Mouse (Mus musculus) ovary, postnatal 36 days (tissue): ENCODE measurements around the gene Ms4a10.
A peak's percentile ranks its signal among the peaks of the same experiment; 100 is the strongest.

ENCODE experiments used
- DNase-seq: peaks from one replicate; pipeline ENCODE4 v3.0.0; 2022; ENCODE audit warnings: low spot score, mixed read lengths

Gene Ms4a10

GRCm38 (mm10) chr19:10959085-10959977 is 15.1 kb downstream of the Ms4a10 start:
- DNase-seq: no peak

DNA sequence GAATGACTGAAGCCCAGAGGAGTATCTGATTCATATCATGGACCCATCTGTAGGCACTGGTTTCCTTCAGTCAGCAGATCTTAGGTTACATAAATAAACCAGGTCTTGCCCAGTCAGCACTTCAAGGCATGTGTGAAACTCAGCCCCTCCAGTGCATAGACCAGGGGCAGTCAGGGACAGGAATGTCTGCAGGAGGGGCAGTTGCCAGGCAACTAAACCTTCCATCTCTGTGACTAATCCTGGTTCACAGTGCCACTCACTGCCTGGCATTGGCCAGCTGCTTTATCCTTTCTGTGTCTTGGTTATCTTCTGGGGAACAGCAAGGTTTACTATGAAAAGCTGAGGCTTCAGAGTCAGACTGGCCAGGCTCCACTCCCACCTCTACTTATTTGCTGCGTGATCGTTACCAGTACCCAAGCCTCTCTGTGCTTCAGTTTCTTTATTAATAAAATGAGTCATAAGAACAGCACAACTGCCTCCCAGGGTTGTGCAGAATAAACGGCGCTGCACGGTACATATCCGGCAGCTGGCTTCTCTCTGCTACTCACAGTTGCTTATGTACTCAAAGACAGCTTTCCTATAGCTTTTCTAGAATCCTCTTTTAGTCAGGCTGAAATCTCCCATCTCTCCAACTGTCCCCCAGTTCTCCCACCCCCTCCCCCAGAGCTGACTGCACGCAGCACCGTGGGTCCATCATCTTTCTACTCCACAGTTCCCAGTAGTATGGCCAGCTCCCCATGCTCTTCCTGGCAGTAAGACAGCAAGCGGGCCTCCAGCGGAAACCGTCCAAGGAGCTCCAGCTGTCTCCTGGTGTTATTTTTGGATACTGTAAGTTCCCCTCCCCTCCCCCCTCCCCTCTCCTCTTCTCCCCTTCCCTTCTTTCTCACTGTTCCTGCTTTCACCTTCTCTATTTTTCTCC is 22.2 kb downstream of the Ms4a10 start:
- DNase-seq: no peak

DNA sequence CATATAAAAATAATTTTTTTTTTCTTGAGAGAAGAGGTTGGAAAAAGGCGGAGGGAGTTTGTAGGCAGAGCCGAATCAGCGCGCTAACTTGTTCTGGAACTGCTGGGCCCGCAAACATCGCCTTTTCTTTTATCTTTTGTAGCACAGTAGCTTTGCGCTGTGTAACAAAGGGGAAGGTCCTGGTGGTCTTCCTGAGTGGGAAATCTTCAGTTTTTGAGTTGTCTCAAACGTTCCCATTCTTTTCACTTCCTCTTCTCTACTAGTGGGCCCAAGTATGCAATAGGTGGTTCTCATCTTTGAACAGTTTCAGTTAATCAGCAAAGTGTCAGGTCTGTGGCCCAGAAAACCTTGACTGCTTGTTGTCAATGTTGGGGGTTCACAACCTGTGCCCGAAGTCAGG is 24.9 kb downstream of the Ms4a10 start:
- DNase-seq: no peak

DNA sequence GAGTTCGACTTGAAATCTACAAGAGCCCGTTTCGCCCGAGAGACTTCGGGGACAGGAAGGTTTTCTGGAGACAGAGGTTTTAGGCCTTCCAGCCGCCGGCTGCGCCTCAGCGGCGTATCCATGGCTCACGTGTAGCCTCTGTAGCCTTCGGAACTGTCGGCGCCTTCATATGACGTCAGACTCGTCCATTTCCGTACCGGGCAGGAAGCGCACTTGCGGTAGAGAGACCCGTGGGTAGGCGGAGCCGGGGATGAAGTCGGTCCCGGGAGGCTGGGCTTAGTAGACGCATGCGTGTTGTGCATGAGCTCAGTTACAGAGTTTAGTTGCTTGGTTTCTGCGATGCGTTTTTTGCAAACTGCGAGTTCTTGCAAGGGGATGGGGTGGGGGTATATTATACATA is 25.4 kb downstream of the Ms4a10 start, which contains the start of gene Ccdc86:
Gene Ccdc86 (minus strand): TSS at position 155 of the 400 bp plus-strand sequence.
- DNase-seq: peak; percentile 92

DNA sequence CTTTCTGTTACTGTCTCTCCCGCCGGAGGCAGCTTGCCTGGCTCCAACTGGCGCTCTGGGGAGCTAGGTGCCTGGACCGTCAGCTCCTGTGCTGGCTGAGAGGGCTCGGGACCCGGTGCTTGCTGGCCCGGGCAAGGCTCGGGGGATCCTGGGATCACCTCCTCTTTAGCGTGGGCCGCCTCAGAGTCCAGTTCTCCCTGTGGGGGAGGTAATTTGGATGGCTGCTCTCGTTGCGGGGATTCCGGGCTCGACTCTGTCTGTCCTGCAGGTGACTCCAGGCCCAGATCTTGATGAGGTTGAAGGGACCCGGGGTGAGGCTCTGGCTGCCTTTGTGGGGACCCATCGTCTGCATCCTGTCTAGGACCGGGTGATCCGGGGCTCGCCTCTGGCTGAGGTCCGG is 26.1 kb downstream of the Ms4a10 start:
- DNase-seq: no peak

DNA sequence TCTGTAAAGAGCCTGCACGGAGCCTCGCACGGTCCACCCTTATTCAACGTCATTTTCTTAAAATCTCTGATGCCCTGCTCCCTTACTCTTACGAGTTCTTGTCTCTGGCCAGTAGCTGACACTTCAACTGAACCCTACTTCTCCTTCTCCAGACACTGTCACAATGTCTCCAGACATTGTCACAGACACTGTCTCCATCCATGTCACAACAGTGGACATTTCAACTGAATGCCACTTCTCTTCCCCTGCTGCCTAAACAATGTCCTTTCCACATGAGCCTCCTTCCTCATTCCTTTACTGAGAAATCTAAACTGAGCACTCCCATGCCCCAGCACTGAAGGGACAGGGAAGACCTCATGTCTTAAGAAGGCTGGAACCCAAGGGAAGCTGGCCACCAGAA is 27.3 kb downstream of the Ms4a10 start:
- DNase-seq: no peak

GRCm38 (mm10) chr19:10946506-10946905 is 28.0 kb downstream of the Ms4a10 start:
- DNase-seq: no peak

DNA sequence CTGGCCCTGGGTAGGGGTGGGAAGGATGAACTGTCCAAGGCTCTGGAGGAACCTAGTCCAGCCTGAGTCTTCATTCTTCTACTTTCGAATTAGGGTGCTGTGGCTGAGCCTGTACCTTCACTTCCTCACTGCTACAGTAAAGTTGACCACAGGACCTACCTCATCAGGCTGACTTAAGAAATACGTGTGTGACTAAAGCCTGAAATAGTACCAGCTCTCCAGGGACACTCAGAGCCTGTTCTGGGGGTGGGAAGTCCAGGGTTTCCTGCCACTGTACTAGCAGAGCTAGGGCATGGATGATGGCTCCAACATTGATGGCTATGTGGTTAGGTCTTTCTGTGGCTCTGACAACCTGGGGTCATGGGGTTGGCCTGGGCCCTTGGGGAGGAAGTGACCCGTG is 30.5 kb downstream of the Ms4a10 start:
- DNase-seq: no peak

- DNase-seq: no peak
These were observed 33.5 kb downstream of the Ms4a10 start for GRCm38 (mm10) chr19:10940801-10941457.

DNA sequence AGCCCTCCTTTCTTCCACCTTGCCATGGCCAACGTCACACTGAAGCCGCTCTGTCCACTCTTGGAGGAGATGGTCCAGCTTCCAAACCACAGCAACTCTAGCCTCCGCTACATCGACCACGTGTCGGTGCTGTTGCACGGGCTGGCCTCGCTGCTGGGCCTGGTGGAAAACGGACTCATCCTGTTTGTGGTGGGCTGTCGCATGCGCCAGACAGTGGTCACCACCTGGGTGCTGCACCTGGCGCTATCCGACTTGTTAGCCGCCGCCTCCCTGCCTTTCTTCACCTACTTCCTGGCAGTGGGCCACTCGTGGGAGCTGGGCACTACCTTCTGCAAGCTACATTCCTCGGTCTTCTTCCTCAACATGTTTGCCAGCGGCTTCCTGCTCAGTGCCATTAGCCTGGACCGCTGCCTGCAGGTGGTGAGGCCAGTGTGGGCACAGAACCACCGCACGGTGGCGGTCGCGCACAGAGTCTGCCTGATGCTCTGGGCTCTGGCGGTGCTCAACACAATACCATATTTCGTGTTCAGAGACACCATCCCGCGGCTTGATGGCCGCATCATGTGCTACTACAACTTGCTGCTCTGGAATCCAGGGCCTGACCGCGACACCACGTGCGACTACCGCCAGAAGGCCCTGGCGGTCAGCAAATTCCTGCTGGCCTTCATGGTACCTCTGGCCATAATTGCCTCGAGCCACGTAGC is 34.2 kb downstream of the Ms4a10 start:
- peak; percentile 82 for DNase-seq

- no peak for DNase-seq
These were observed 35.7 kb downstream of the Ms4a10 start for GRCm38 (mm10) chr19:10938771-10939170.

- no peak for DNase-seq
These were observed 37.3 kb downstream of the Ms4a10 start, which contains the start of gene Ptgdr2 for GRCm38 (mm10) chr19:10937110-10937563. Gene Ptgdr2 (plus strand): TSS chr19:10937160.

GRCm38 (mm10) chr19:10936077-10936476 is 38.4 kb downstream of the Ms4a10 start:
- DNase-seq: no peak

DNA sequence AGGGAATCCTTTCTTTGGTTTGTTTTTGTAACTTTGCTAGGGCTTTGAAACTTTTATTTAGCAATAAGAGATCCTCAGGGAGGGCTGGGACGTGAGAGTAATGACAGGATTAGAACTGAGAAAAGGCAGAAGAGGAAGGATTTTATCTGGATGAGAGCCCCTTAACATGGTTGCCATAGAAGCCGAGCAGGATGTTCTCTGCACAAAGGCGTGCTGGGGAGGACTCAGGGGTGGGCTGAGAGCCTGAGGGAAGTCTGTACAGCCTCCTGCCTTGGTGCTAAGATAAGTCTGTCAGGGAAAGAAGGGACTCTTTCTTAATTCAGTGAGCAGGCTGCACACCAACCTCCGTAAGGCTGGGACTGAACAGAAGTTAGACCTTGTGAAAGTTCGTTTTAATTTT is 39.4 kb downstream of the Ms4a10 start:
- DNase-seq: no peak

GRCm38 (mm10) chr19:10930641-10931040 is 43.8 kb downstream of the Ms4a10 start:
- no peak for DNase-seq

DNA sequence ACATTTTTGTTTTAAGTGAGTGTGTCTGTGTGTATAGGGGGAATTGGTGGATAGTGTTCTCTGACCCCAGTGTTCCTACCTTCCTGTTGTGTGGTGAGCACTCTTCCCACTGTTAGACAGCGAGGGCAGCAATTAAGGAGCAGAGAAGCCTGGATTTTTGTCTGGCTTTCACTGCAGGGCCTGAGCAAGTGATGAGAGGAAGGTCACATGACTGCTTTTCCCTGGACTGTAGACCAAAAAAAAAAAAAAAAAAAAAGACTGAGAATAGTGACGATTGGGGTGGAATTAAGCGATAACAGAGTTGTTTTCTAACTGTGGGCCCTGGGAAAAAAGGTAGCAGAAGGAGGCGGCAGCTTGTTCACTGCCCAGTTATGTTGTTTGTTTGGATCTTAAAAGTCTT is 47.8 kb downstream of the Ms4a10 start:
- no peak for DNase-seq

- no peak for DNase-seq
These were observed 48.3 kb downstream of the Ms4a10 start for GRCm38 (mm10) chr19:10926123-10926621.

GRCm38 (mm10) chr19:10924220-10924619 is 50.2 kb downstream of the Ms4a10 start:
- no peak for DNase-seq

DNA sequence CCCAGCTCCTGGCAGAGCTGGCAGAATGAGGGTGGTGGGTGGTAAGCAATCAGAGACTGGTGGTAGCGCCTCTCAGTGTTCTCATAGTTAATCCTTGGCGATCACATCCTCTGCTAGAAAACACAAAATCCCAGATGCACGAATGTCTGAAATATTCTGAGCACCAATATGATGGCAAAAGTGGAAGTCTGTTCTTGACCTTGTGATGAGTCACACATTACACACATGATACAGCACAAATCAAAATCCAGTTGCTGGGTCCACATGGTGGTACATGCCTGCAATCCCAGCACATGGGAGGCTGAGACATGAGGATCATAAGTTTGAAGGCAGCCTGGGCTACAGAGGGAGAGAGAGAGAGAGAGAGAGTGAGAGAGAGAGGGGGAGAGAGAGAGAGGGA is 53.4 kb downstream of the Ms4a10 start:
- DNase-seq: no peak

GRCm38 (mm10) chr19:10920532-10920931 is 53.9 kb downstream of the Ms4a10 start, which contains the start of gene Zp1:
Gene Zp1 (minus strand): TSS chr19:10920632.
- no peak for DNase-seq

- no peak for DNase-seq
These were observed 56.0 kb downstream of the Ms4a10 start for GRCm38 (mm10) chr19:10918321-10918991.
